Mouse (Mus musculus) liver, embryonic 11.5 days (tissue): ENCODE results near the gene Skap1. TPM values are rescaled to one million over a fixed set of nuclear protein-coding genes. Genes with fewer than 3 reads are reported as not detected.
"Not testable (repeated sequence)": the region's sequence is repeated elsewhere in the genome, so short reads cannot be mapped to it uniquely, and the experiment has no call there.

Source experiments
- ATAC-seq: fragments of 200-750 bp; cut with Nextera tagmentation; replicated peaks from 2 replicates; pipeline ENCODE4 v1.8.0; 2017; ENCODE audit warnings: moderate number of reproducible peaks, mild to moderate bottlenecking, moderate TSS enrichment, moderate library complexity; ENCODE audit not compliant: low FRiP score
- DNase-seq: peaks from one replicate; pipeline ENCODE4 v3.0.0-alpha.2; 2017; ENCODE audit warnings: low spot score
- H3K27ac ChIP-seq: fragments of 300-500 bp; sonication (generic); 2 replicates; pipeline ENCODE4 v1.5.1; 2014; ENCODE audit warnings: mild to moderate bottlenecking, low read depth, low read length, control low read depth
- H3K27me3 ChIP-seq: fragments of 300-500 bp; sonication (generic); replicated peaks from 2 replicates; pipeline ENCODE4 v1.6.1; 2014; ENCODE audit warnings: low read length, mixed read lengths; ENCODE audit not compliant: control insufficient read depth, insufficient read depth
- H3K36me3 ChIP-seq: fragments of 300-500 bp; sonication (generic); 2 replicates; pipeline ENCODE4 v1.6.1; 2014; ENCODE audit warnings: mild to moderate bottlenecking, low read length, moderate library complexity, mixed read lengths; ENCODE audit not compliant: control insufficient read depth, insufficient read depth
- H3K4me1 ChIP-seq: fragments of 300-500 bp; sonication (generic); replicated peaks from 2 replicates; pipeline ENCODE4 v1.6.1; 2014; ENCODE audit warnings: low read length, mixed read lengths; ENCODE audit not compliant: control insufficient read depth, insufficient read depth
- H3K4me2 ChIP-seq: fragments of 300-500 bp; sonication (generic); 2 replicates; pipeline ENCODE4 v1.6.1; 2014; ENCODE audit warnings: mild to moderate bottlenecking, control low read depth, moderate library complexity
- H3K4me3 ChIP-seq: fragments of 300-500 bp; sonication (generic); 2 replicates; pipeline ENCODE4 v1.5.1; 2014; ENCODE audit warnings: low read depth, low read length, control low read depth
- H3K9ac ChIP-seq: fragments of 300-500 bp; sonication (generic); 2 replicates; pipeline ENCODE4 v1.6.1; 2014; ENCODE audit warnings: low read depth, low read length, control low read depth
- H3K9me3 ChIP-seq: fragments of 300-500 bp; sonication (generic); 2 replicates; pipeline ENCODE4 v1.6.1; 2016; ENCODE audit warnings: low read length, inconsistent platforms, mixed read lengths; ENCODE audit not compliant: control insufficient read depth
- WGBS: fragments of 180-500 bp; shearing (Covaris S2); extraction: QIAGEN DNeasy Blood & Tissue Kit; methylation state at CpG from one replicate; pipeline ENCODE4 v1.1.7; 2014; 5-methylcytosine and 5-hydroxymethylcytosine counted together
- polyA plus RNA-seq: library from polyadenylated mRNA; unstranded; fragments of >200 nt; fragmentation: Nextera tagmentation; extraction: Ambion mirVana; gene quantifications from 2 replicates; pipeline ENCODE4 v1.2.1, GENCODE M21; 2014

Gene Skap1
- polyA plus RNA-seq, 1 experiment from 2014 or later = 0.45 TPM

- Histone ChIP-seq H3K9me3 (no peaks in the 10 kb centered on the region), H3K4me2 (peak within 1 kb of the TSS; percentile 89), H3K4me1 (peaks cover 7% of the 10 kb centered on the region; the same call in 1 of the 2 replicates), H3K9ac (peak within 1 kb of the TSS; percentile 55), H3K4me3 (peak within 1 kb of the TSS; percentile 82), H3K27me3 (no peaks in the 10 kb centered on the region), H3K27ac (peak within 1 kb of the TSS; percentile 54), H3K36me3 (no peaks in the 10 kb centered on the region)
- WGBS = 1% methylated on average over 59 of the region's 59 CpGs
- DNase-seq (peak; percentile 98), ATAC-seq (peak; percentile 100)
These were observed 312.9 kb downstream of the Skap1 start, which contains the start of gene Snx11 for GRCm38 (mm10) chr11:96776968-96777962. TSS of gene Snx11 (minus strand) at chr11:96777559.

GRCm38 (mm10) chr11:96778061-96778627, 313.8 kb downstream of the Skap1 start:
- Histone ChIP-seq H3K4me2 (peak overlapping the region; percentile 89), H3K9ac (peak overlapping the region; percentile 55), H3K4me3 (peak overlapping the region; percentile 82), H3K27ac (peak overlapping the region; percentile 6; the same call in 1 of the 2 replicates)
- not testable (repeated sequence) for DNase-seq, H3K36me3 ChIP-seq, H3K9me3 ChIP-seq, ATAC-seq, H3K4me1 ChIP-seq, H3K27me3 ChIP-seq
- WGBS = 64% methylated on average over 10 of the region's 10 CpGs

- no peak overlapping the region for H3K9ac ChIP-seq
- no peak overlapping the region for H3K4me2 ChIP-seq
- no peak overlapping the region for H3K4me3 ChIP-seq
- no peaks in the 10 kb centered on the region for H3K9me3 ChIP-seq
- ATAC-seq (no peak), DNase-seq (no peak)
- H3K27ac ChIP-seq = no peak overlapping the region
- H3K4me1 ChIP-seq = peaks cover 7% of the 10 kb centered on the region; the same call in 1 of the 2 replicates
- no peaks in the 10 kb centered on the region for H3K27me3 ChIP-seq
- no peaks in the 10 kb centered on the region for H3K36me3 ChIP-seq
- WGBS = 73% methylated on average over 5 of the region's 5 CpGs
These were observed 315.9 kb downstream of the Skap1 start for GRCm38 (mm10) chr11:96780306-96780705.

- Histone ChIP-seq H3K36me3 (no peaks in the 10 kb centered on the region), H3K27me3 (no peaks in the 10 kb centered on the region), H3K9me3 (no peaks in the 10 kb centered on the region), H3K4me2 (no peak overlapping the region), H3K27ac (no peak overlapping the region), H3K4me3 (no peak overlapping the region), H3K4me1 (peaks cover 5% of the 10 kb centered on the region; the same call in 1 of the 2 replicates), H3K9ac (no peak overlapping the region)
- WGBS = 56% methylated on average over 2 of the region's 2 CpGs
- ATAC-seq = no peak
- DNase-seq = no peak
These were observed 317.0 kb downstream of the Skap1 start for GRCm38 (mm10) chr11:96781425-96781824.

- H3K9me3 ChIP-seq, H3K4me1 ChIP-seq, H3K36me3 ChIP-seq, ATAC-seq, H3K27me3 ChIP-seq, H3K27ac ChIP-seq, H3K9ac ChIP-seq, H3K4me3 ChIP-seq, H3K4me2 ChIP-seq: not testable (repeated sequence)
- 14% methylated on average over 7 of the region's 7 CpGs for WGBS
- peak; percentile 64 for DNase-seq
These were observed 320.5 kb downstream of the Skap1 start for GRCm38 (mm10) chr11:96784847-96785246.

GRCm38 (mm10) chr11:96786731-96787450, 322.5 kb downstream of the Skap1 start:
- Histone ChIP-seq H3K4me1 (peaks cover 10% of the 10 kb centered on the region), H3K4me2 (no peak overlapping the region), H3K4me3 (no peak overlapping the region), H3K27ac (no peak overlapping the region), H3K9me3 (no peaks in the 10 kb centered on the region), H3K36me3 (no peaks in the 10 kb centered on the region), H3K27me3 (no peaks in the 10 kb centered on the region), H3K9ac (no peak overlapping the region)
- WGBS = 53% methylated on average over 9 of the region's 9 CpGs
- no peak for DNase-seq
- ATAC-seq = no peak

GRCm38 (mm10) chr11:96788871-96789795, 324.7 kb downstream of the Skap1 start, which contains the start of gene Cbx1:
TSS of gene Cbx1 (plus strand) at chr11:96789127.
- ATAC-seq (peak; percentile 97), DNase-seq (peak; percentile 88)
- H3K27me3 ChIP-seq = no peaks in the 10 kb centered on the region
- no peaks in the 10 kb centered on the region for H3K36me3 ChIP-seq
- H3K4me2 ChIP-seq = peak within 1 kb of the TSS; percentile 95
- peaks cover 15% of the 10 kb centered on the region for H3K4me1 ChIP-seq
- WGBS = under 1% methylated on average over 92 of the region's 93 CpGs
- peak within 1 kb of the TSS; percentile 84 for H3K27ac ChIP-seq
- no peaks in the 10 kb centered on the region for H3K9me3 ChIP-seq
- H3K4me3 ChIP-seq = peak within 1 kb of the TSS; percentile 75
- peak within 1 kb of the TSS; percentile 80 for H3K9ac ChIP-seq
